In genomic region chr14:4414965-4415835, GRCm38 (mm10) we compare ENCODE assay signal across 9 mouse cellular contexts. TPM values are rescaled to one million over a fixed set of nuclear protein-coding genes. Genes with fewer than 3 reads are reported as not detected.
DNase-seq lines count a peak whose midpoint lies in the region; ATAC-seq lines count a peak whose summit lies in the region.
"Not testable (repeated sequence)": the region's sequence is repeated elsewhere in the genome, so short reads cannot be mapped to it uniquely, and the experiment has no call there.
"Had no signal": no experiment of that assay in that cellular context is flagged by ENCODE, and none has a peak within 500 bp of the region (broad histone marks: within the 10 kb centered on the region; RNA-seq: fewer than 3 reads in every experiment).

Gene Gm3164 (plus strand): TSS chr14:4415448.

- peak within 1 kb of the TSS; percentile 64 for H3K4me2 ChIP-seq in hindbrain, embryonic 12.5 days (replicated peaks)
- H3K4me2 ChIP-seq in liver, embryonic 13.5 days = peak within 1 kb of the TSS; percentile 30; the same call in 1 of the 2 replicates

- not testable (repeated sequence) for H3K36me3 ChIP-seq in embryonic facial prominence, embryonic 10.5 days (replicated peaks); hindbrain, embryonic 12.5 days; liver, embryonic 13.5 days

- peak within 1 kb of the TSS; percentile 62 for H3K9ac ChIP-seq in hindbrain, embryonic 12.5 days
- H3K9ac ChIP-seq in liver, embryonic 13.5 days = not testable (repeated sequence)

- not testable (repeated sequence) for H3K9me3 ChIP-seq in embryonic facial prominence, embryonic 10.5 days; hindbrain, embryonic 12.5 days (replicated peaks); liver, embryonic 13.5 days (replicated peaks)

- WGBS in embryonic facial prominence, embryonic 10.5 days = under 1% methylated on average over 39 of the region's 59 CpGs
- under 1% methylated on average over 32 of the region's 59 CpGs for WGBS in hindbrain, embryonic 12.5 days
- WGBS in liver, embryonic 13.5 days (ENCODE audit: insufficient replicate concordance) = 2% methylated on average over 27 of the region's 59 CpGs

- peak; percentile 23 for DNase-seq in R1 (ENCODE audit: low read depth, low spot score)
- peak; percentile 56 for DNase-seq in embryonic facial prominence, embryonic 10.5 days (ENCODE audit: low spot score)
- peak; percentile 98 for DNase-seq in heart, adult 11 months
- peak; percentile 62 to 70 for DNase-seq in kidney, postnatal 36 days
- DNase-seq in liver, embryonic 13.5 days = not testable (repeated sequence)
- peak; percentile 30 for DNase-seq in neural tube, embryonic 10.5 days (ENCODE audit: extremely low spot score, low spot score)
- peak; percentile 16 to 22 for DNase-seq in thymus, postnatal 10 days (ENCODE audit: low spot score in 2 of 2)

- ATAC-seq in hindbrain, embryonic 12.5 days (ENCODE audit: low FRiP score) = peak; percentile 64; the same call in 1 of the 2 replicates
- not testable (repeated sequence) for ATAC-seq in liver, embryonic 13.5 days (ENCODE audit: low read depth)

- H3K4me3 ChIP-seq in embryonic facial prominence, embryonic 10.5 days = peak within 1 kb of the TSS; percentile 61
- H3K4me3 ChIP-seq in hindbrain, embryonic 12.5 days = peak within 1 kb of the TSS; percentile 47
- H3K4me3 ChIP-seq in liver, embryonic 13.5 days (replicated peaks) = not testable (repeated sequence)

- peak within 1 kb of the TSS; percentile 74 for H3K27ac ChIP-seq in embryonic facial prominence, embryonic 10.5 days (replicated peaks)
- not testable (repeated sequence) for H3K27ac ChIP-seq in hindbrain, embryonic 12.5 days; liver, embryonic 13.5 days

- not testable (repeated sequence) for H3K27me3 ChIP-seq in embryonic facial prominence, embryonic 10.5 days (replicated peaks; ENCODE audit: low read depth, poor library complexity, severe bottlenecking); hindbrain, embryonic 12.5 days; liver, embryonic 13.5 days

- H3K4me1 ChIP-seq in embryonic facial prominence, embryonic 10.5 days; hindbrain, embryonic 12.5 days; liver, embryonic 13.5 days (replicated peaks): not testable (repeated sequence)

RNA-seq across cellular contexts. Expression of gene Gm3164, which starts in this region (rescaled TPM):
- 0.94 and 1.2 TPM in 2 replicates for polyA plus RNA-seq in embryonic facial prominence, embryonic 10.5 days (2016; fragmentation: Nextera tagmentation; extraction: Ambion mirVana)
- 0.93 and 2.3 TPM in 2 replicates for polyA plus RNA-seq in hindbrain, embryonic 12.5 days (2016; fragmentation: Nextera tagmentation; extraction: Ambion mirVana)
- not detected in 2 replicates for polyA plus RNA-seq in liver, embryonic 13.5 days (2015; fragmentation: Nextera tagmentation; extraction: Ambion mirVana)
- polyA plus RNA-seq: large intestine, adult 2 months had no signal
